Mouse (Mus musculus) G1E (cell line): ENCODE data around the gene Pdzk1.

Experiments
- CTCF ChIP-seq: IDR thresholded peaks from 2 replicates; pipeline ENCODE4 v1.5.1; 2012; ENCODE audit warnings: low read depth, low read length, inconsistent platforms, mixed read lengths
- GATA1 ChIP-seq: IDR thresholded peaks from 2 replicates; pipeline ENCODE4 v1.6.1; 2012; ENCODE audit warnings: borderline replicate concordance, low read length, inconsistent platforms, mixed read lengths
- GATA2 ChIP-seq: IDR thresholded peaks from 2 replicates; pipeline ENCODE4 v1.6.1; 2012; ENCODE audit warnings: low read depth, low read length, inconsistent platforms, borderline replicate concordance
- POLR2AphosphoS5 ChIP-seq: IDR thresholded peaks from 2 replicates; pipeline ENCODE4 v1.6.1; 2012; ENCODE audit warnings: low read depth, low read length, inconsistent platforms; ENCODE audit not compliant: insufficient replicate concordance
- TAL1 ChIP-seq: conservative IDR thresholded peaks from 2 replicates; pipeline ENCODE4 v1.6.1; 2012; ENCODE audit warnings: low read depth, low read length, inconsistent platforms, mixed read lengths

GRCm38 (mm10) chr3:96882061-96882849 is 53.2 kb downstream of the Pdzk1 start:
- TF ChIP-seq CTCF (no peak), GATA2 (no peak), GATA1 (no peak), TAL1 (no peak), POLR2AphosphoS5 (no peak)
